Mouse (Mus musculus) MEL (cell line): ENCODE results near the gene Aldh3b3. TPM values are rescaled to one million over a fixed set of nuclear protein-coding genes. Genes with fewer than 3 reads are reported as not detected.
A peak's percentile ranks its signal among the peaks of the same experiment; 100 is the strongest.

Experiments
- DNase-seq: peaks from one replicate; pipeline ENCODE4 v3.0.0; 2011; ENCODE audit warnings: low read depth, low spot score
- H3K27ac ChIP-seq: 2 replicates; pipeline ENCODE4 v1.5.1; 2012; ENCODE audit warnings: low read depth, mild to moderate bottlenecking, control low read depth, low read length, moderate library complexity; ENCODE audit not compliant: control insufficient read depth
- H3K27me3 ChIP-seq, 2 experiments: fragments of 150-350 bp in 1 of 2; sonication (generic) in 1 of 2; 2 replicates each; pipeline ENCODE4 v1.6.1; 2012; ENCODE audit warnings: low read length in 2 of 2, mild to moderate bottlenecking in 2 of 2, improper control_type of control experiment in 1 of 2, moderate library complexity in 1 of 2; ENCODE audit not compliant: insufficient read depth in 2 of 2, control insufficient read depth in 1 of 2
- H3K36me3 ChIP-seq, 2 experiments: 2 replicates each; pipeline ENCODE4 v1.6.1; 2012 to 2014; ENCODE audit warnings: low read length in 2 of 2, improper control_type of control experiment in 1 of 2, inconsistent platforms in 1 of 2, mild to moderate bottlenecking in 1 of 2; ENCODE audit not compliant: insufficient read depth in 2 of 2, control insufficient read depth in 1 of 2
- H3K4me1 ChIP-seq, 2 experiments: fragments of 150-350 bp in 1 of 2; sonication (generic) in 1 of 2; 2 replicates each; pipeline ENCODE4 v1.6.1; 2012; ENCODE audit warnings: low read length in 2 of 2, improper control_type of control experiment in 1 of 2, mild to moderate bottlenecking in 1 of 2; ENCODE audit not compliant: insufficient read depth in 2 of 2, control insufficient read depth in 1 of 2
- H3K4me3 ChIP-seq, 2 experiments: fragments of 150-350 bp in 1 of 2; sonication (generic) in 1 of 2; 2 replicates each; pipeline ENCODE4 v1.5.1; 2012; ENCODE audit warnings: low read depth in 2 of 2, low read length in 2 of 2, mild to moderate bottlenecking in 2 of 2, moderate library complexity in 2 of 2, control low read depth in 1 of 2, improper control_type of control experiment in 1 of 2; ENCODE audit not compliant: control insufficient read depth in 1 of 2, insufficient read depth in 1 of 2
- H3K79me2 ChIP-seq: 2 replicates; pipeline ENCODE4 v1.6.1; 2012; ENCODE audit warnings: mild to moderate bottlenecking, low read length, moderate library complexity; ENCODE audit not compliant: control insufficient read depth, poor library complexity, insufficient read depth
- H3K9ac ChIP-seq: 2 replicates; pipeline ENCODE4 v1.6.1; 2012; ENCODE audit warnings: low read depth, mild to moderate bottlenecking, control low read depth, low read length, moderate library complexity; ENCODE audit not compliant: control insufficient read depth, poor library complexity, severe bottlenecking
- H3K9me3 ChIP-seq: fragments of 150-350 bp; sonication (generic); replicated peaks from 2 replicates; pipeline ENCODE4 v1.6.1; 2012; ENCODE audit warnings: mild to moderate bottlenecking, low read length, improper control_type of control experiment, moderate library complexity; ENCODE audit not compliant: insufficient read depth
- CHD2 ChIP-seq: IDR thresholded peaks from 2 replicates; pipeline ENCODE4 v1.6.1; 2011; ENCODE audit warnings: low read length, improper control_type of control experiment
- CTCF ChIP-seq, 3 experiments: IDR thresholded peaks in 2 of 3; conservative IDR thresholded peaks in 1 of 3; 2 replicates each; pipeline ENCODE4 v1.5.1; 2011 to 2012; ENCODE audit warnings: low read length in 3 of 3, low read depth in 2 of 3, mild to moderate bottlenecking in 2 of 3, improper control_type of control experiment in 1 of 3, inconsistent platforms in 1 of 3, mixed read lengths in 1 of 3, moderate library complexity in 1 of 3; ENCODE audit not compliant: control insufficient read depth in 1 of 3, insufficient read depth in 1 of 3, poor library complexity in 1 of 3, severe bottlenecking in 1 of 3
- E2F4 ChIP-seq: IDR thresholded peaks from 2 replicates; pipeline ENCODE4 v1.6.1; 2011; ENCODE audit warnings: low read depth, low read length, improper control_type of control experiment, borderline replicate concordance
- ELF1 ChIP-seq: IDR thresholded peaks from 2 replicates; pipeline ENCODE4 v1.6.1; 2014; ENCODE audit warnings: low read depth, mild to moderate bottlenecking, inconsistent platforms, low read length, improper control_type of control experiment, moderate library complexity
- GABPA ChIP-seq: IDR thresholded peaks from 2 replicates; pipeline ENCODE4 v1.6.1; 2012; ENCODE audit warnings: low read depth, mild to moderate bottlenecking, inconsistent platforms, low read length, improper control_type of control experiment, moderate library complexity
- GATA1 ChIP-seq: IDR thresholded peaks from 2 replicates; pipeline ENCODE4 v1.6.1; 2011; ENCODE audit warnings: low read depth, low read length, improper control_type of control experiment
- HCFC1 ChIP-seq: IDR thresholded peaks from 2 replicates; pipeline ENCODE4 v1.6.1; 2012; ENCODE audit warnings: low read depth, mild to moderate bottlenecking, inconsistent platforms, low read length, improper control_type of control experiment, moderate library complexity
- MAFK ChIP-seq: IDR thresholded peaks from 2 replicates; pipeline ENCODE4 v1.6.1; 2011; ENCODE audit warnings: low read depth, mild to moderate bottlenecking, low read length, improper control_type of control experiment, borderline replicate concordance
- POLR2AphosphoS5 ChIP-seq: IDR thresholded peaks from 2 replicates; pipeline ENCODE4 v1.6.1; 2012; ENCODE audit warnings: low read depth, borderline replicate concordance, mild to moderate bottlenecking, inconsistent platforms, low read length, moderate library complexity, mixed read lengths
- TBP ChIP-seq: IDR thresholded peaks from 2 replicates; pipeline ENCODE4 v1.8.0; 2011; ENCODE audit warnings: low read depth, low read length, improper control_type of control experiment
- TCF12 ChIP-seq: IDR thresholded peaks from 2 replicates; pipeline ENCODE4 v1.6.1; 2014; ENCODE audit warnings: low read depth, mild to moderate bottlenecking, inconsistent platforms, low read length, improper control_type of control experiment, moderate library complexity
- UBTF ChIP-seq: IDR thresholded peaks from 2 replicates; pipeline ENCODE4 v1.6.1; 2012; ENCODE audit warnings: low read depth, mild to moderate bottlenecking, inconsistent platforms, low read length, improper control_type of control experiment, moderate library complexity, borderline replicate concordance; ENCODE audit not compliant: insufficient read depth
- USF1 ChIP-seq: IDR thresholded peaks from 2 replicates; pipeline ENCODE4 v1.6.1; 2014; ENCODE audit warnings: low read depth, mild to moderate bottlenecking, inconsistent platforms, low read length, improper control_type of control experiment, moderate library complexity
- ZC3H11A ChIP-seq: IDR thresholded peaks from 2 replicates; pipeline ENCODE4 v1.6.1; 2012; ENCODE audit warnings: low read depth, mild to moderate bottlenecking, inconsistent platforms, low read length, improper control_type of control experiment
- ZNF384 ChIP-seq: IDR thresholded peaks from 2 replicates; pipeline ENCODE4 v1.6.1; 2012; ENCODE audit warnings: low read depth, mild to moderate bottlenecking, inconsistent platforms, low read length, improper control_type of control experiment
- polyA plus RNA-seq, 2 experiments: library from polyadenylated mRNA; stranded (reverse) in 1 of 2; unstranded in 1 of 2; fragments of >175 nt in 1 of 2; fragments of >200 nt in 1 of 2; gene quantifications; 2 replicates each; pipeline versions ENCODE4 v1.2.1 to v1.2.4; 2012; ENCODE audit warnings: low replicate concordance in 2 of 2, low read depth in 1 of 2; ENCODE audit not compliant: insufficient read length in 2 of 2, insufficient read depth in 1 of 2, missing spikeins in 1 of 2
- total RNA-seq: library from RNA; depleted of rRNA; stranded (reverse); fragments of 300-350 nt; gene quantifications from 2 replicates; pipeline ENCODE4 v1.2.3, GENCODE M21; 2012

The Aldh3b3 gene
- total and polyA plus RNA-seq, 3 experiments = not detected

- Histone ChIP-seq H3K79me2 (peaks cover 14% of the 10 kb centered on the region), H3K27ac (peak overlapping the region; percentile 79), H3K9ac (peak overlapping the region; percentile 88), H3K36me3 (peaks cover 0 to 10% of the 10 kb centered on the region in 2 experiments; a peak in 2 of 4 replicates), H3K4me1 (peaks cover 0 to 19% of the 10 kb centered on the region in 2 experiments; a peak in 3 of 4 replicates), H3K27me3 (no peaks in the 10 kb centered on the region), H3K9me3 (no peaks in the 10 kb centered on the region), H3K4me3 (peak overlapping the region; percentile 86 to 88)
- DNase-seq = no peak
- no peak for TF ChIP-seq ZNF384
- TF ChIP-seq TBP = no peak
- no peak for TF ChIP-seq GATA1
- no peak for TF ChIP-seq E2F4
- TF ChIP-seq CTCF (IDR thresholded peaks at IDR 0.05 in 2 of 3, conservative IDR thresholded peaks at IDR 0.05 in 1 of 3; ENCODE audit: control insufficient read depth in 1 of 3, insufficient read depth in 1 of 3, low read depth in 2 of 3, low read length in 3 of 3, poor library complexity in 1 of 3, severe bottlenecking in 1 of 3) = no peak
- TF ChIP-seq GABPA = no peak
- TF ChIP-seq CHD2 = no peak
- no peak for TF ChIP-seq POLR2AphosphoS5
- no peak for TF ChIP-seq ELF1
- TF ChIP-seq ZC3H11A = no peak
- TF ChIP-seq UBTF = no peak
- TF ChIP-seq MAFK = no peak
- TF ChIP-seq TCF12 = no peak
- no peak for TF ChIP-seq HCFC1
- no peak for TF ChIP-seq USF1
Measured at GRCm38 (mm10) chr19:3913692-3914091, 44.8 kb upstream of the Aldh3b3 start.

GRCm38 (mm10) chr19:3914535-3914934 is 43.9 kb upstream of the Aldh3b3 start:
- DNase-seq = peak; percentile 23
- Histone ChIP-seq H3K79me2 (peaks cover 14% of the 10 kb centered on the region), H3K27me3 (no peaks in the 10 kb centered on the region), H3K4me1 (peaks cover 0 to 19% of the 10 kb centered on the region in 2 experiments; a peak in 3 of 4 replicates), H3K9me3 (no peaks in the 10 kb centered on the region), H3K9ac (no peak overlapping the region), H3K36me3 (peaks cover 0 to 10% of the 10 kb centered on the region in 2 experiments; a peak in 2 of 4 replicates), H3K4me3 (no peak overlapping the region), H3K27ac (no peak overlapping the region)
- TF ChIP-seq GATA1 = no peak
- peak; percentile 46; the same call in 1 of the 2 replicates for TF ChIP-seq USF1
